Mouse (Mus musculus) spleen, postnatal 0 days (tissue): ENCODE data around the gene Aqp2. TPM values are rescaled to one million over a fixed set of nuclear protein-coding genes. Genes with fewer than 3 reads are reported as not detected.

Source experiments
- polyA plus RNA-seq: library from polyadenylated mRNA; unstranded; fragments of >200 nt; fragmentation: Nextera tagmentation; extraction: Ambion mirVana; gene quantifications from 2 replicates; pipeline ENCODE4 v1.2.1, GENCODE M21; 2015

The Aqp2 gene
- not detected in 2 replicates for polyA plus RNA-seq

GRCm38 (mm10) chr15:99578802-99579485 is at the start of gene Aqp2:
TSS of gene Aqp2 (plus strand) at chr15:99579055.

GRCm38 (mm10) chr15:99590429-99591084 is 11.7 kb downstream of the Aqp2 start, which contains the start of gene Aqp5:
TSS of gene Aqp5 (plus strand) at chr15:99590782.

GRCm38 (mm10) chr15:99600986-99601822 is 22.3 kb downstream of the Aqp2 start, which contains the start of gene Aqp6:
TSS of gene Aqp6 (plus strand) at chr15:99601400.

Other genes starting within 250 kb of the Aqp2 start
- gene Fmnl3, start 208.6 kb upstream of the Aqp2 start, polyA plus RNA-seq = 7.0 and 9.0 TPM in 2 replicates
- gene Tmbim6, start 186.2 kb upstream of the Aqp2 start, polyA plus RNA-seq = 228 and 262 TPM in 2 replicates
- gene Nckap5l, start 121.3 kb upstream of the Aqp2 start, polyA plus RNA-seq = 1.4 and 2.2 TPM in 2 replicates
- gene Bcdin3d, start 104.3 kb upstream of the Aqp2 start, polyA plus RNA-seq = 7.7 and 8.2 TPM in 2 replicates
- 0.13 TPM in 1 of 2 replicates, not detected in the other for gene Faim2, start 50.9 kb upstream of the Aqp2 start, polyA plus RNA-seq
- 0.17 and 0.29 TPM in 2 replicates for gene Aqp5, start 11.7 kb downstream of the Aqp2 start, polyA plus RNA-seq
- gene Aqp6, start 22.3 kb downstream of the Aqp2 start, polyA plus RNA-seq = not detected in 2 replicates
- gene Racgap1, start 72.6 kb downstream of the Aqp2 start, polyA plus RNA-seq = 70.4 and 74.5 TPM in 2 replicates
- gene Asic1, start 91.3 kb downstream of the Aqp2 start, polyA plus RNA-seq = 0.25 and 0.52 TPM in 2 replicates
- gene Smarcd1, start 123.1 kb downstream of the Aqp2 start, polyA plus RNA-seq = 11.6 and 14.5 TPM in 2 replicates
- gene Gm17349, start 126.4 kb downstream of the Aqp2 start, polyA plus RNA-seq = not detected in 2 replicates
- gene Gpd1, start 138.5 kb downstream of the Aqp2 start, polyA plus RNA-seq = 0.19 and 0.33 TPM in 2 replicates
- gene Cox14, start 146.6 kb downstream of the Aqp2 start, polyA plus RNA-seq = 115 and 136 TPM in 2 replicates
- 15.5 and 20.6 TPM in 2 replicates for gene Cers5, start 193.8 kb downstream of the Aqp2 start, polyA plus RNA-seq